Mouse (Mus musculus) thymus, adult 2 months (tissue): Measurements from ENCODE around the gene Ear6.
"Not testable (repeated sequence)": the region's sequence is repeated elsewhere in the genome, so short reads cannot be mapped to it uniquely, and the experiment has no call there.

ENCODE experiments used
- CTCF ChIP-seq: fragments of 200-500 bp; IDR thresholded peaks from 2 replicates; pipeline ENCODE4 v1.5.1; 2012; ENCODE audit warnings: mild to moderate bottlenecking, control low read depth, low read length, moderate library complexity, borderline replicate concordance; ENCODE audit not compliant: control insufficient read depth, poor library complexity, insufficient read depth; ENCODE audit errors: extremely low read depth
- POLR2A ChIP-seq: fragments of 200-500 bp; IDR thresholded peaks from 2 replicates; pipeline ENCODE4 v1.6.1; 2012; ENCODE audit warnings: mild to moderate bottlenecking, low read length, control low read depth, moderate library complexity; ENCODE audit not compliant: control insufficient read depth, poor library complexity, insufficient read depth; ENCODE audit errors: extremely low read depth

GRCm38 (mm10) chr14:51851006-51851405, 2.5 kb upstream of the Ear6 start:
- not testable (repeated sequence) for TF ChIP-seq CTCF, POLR2A
